Mouse (Mus musculus) MEL (cell line): ENCODE measurements around the gene Zfp775. TPM values are rescaled to one million over a fixed set of nuclear protein-coding genes. Genes with fewer than 3 reads are reported as not detected.

Source experiments
- DNase-seq: peaks from one replicate; pipeline ENCODE4 v3.0.0; 2011; ENCODE audit warnings: low read depth, low spot score
- H3K27ac ChIP-seq: 2 replicates; pipeline ENCODE4 v1.5.1; 2012; ENCODE audit warnings: low read depth, mild to moderate bottlenecking, control low read depth, low read length, moderate library complexity; ENCODE audit not compliant: control insufficient read depth
- H3K27me3 ChIP-seq, 2 experiments: fragments of 150-350 bp in 1 of 2; sonication (generic) in 1 of 2; 2 replicates each; pipeline ENCODE4 v1.6.1; 2012; ENCODE audit warnings: low read length in 2 of 2, mild to moderate bottlenecking in 2 of 2, improper control_type of control experiment in 1 of 2, moderate library complexity in 1 of 2; ENCODE audit not compliant: insufficient read depth in 2 of 2, control insufficient read depth in 1 of 2
- H3K36me3 ChIP-seq, 2 experiments: 2 replicates each; pipeline ENCODE4 v1.6.1; 2012 to 2014; ENCODE audit warnings: low read length in 2 of 2, improper control_type of control experiment in 1 of 2, inconsistent platforms in 1 of 2, mild to moderate bottlenecking in 1 of 2; ENCODE audit not compliant: insufficient read depth in 2 of 2, control insufficient read depth in 1 of 2
- H3K4me1 ChIP-seq, 2 experiments: fragments of 150-350 bp in 1 of 2; sonication (generic) in 1 of 2; 2 replicates each; pipeline ENCODE4 v1.6.1; 2012; ENCODE audit warnings: low read length in 2 of 2, improper control_type of control experiment in 1 of 2, mild to moderate bottlenecking in 1 of 2; ENCODE audit not compliant: insufficient read depth in 2 of 2, control insufficient read depth in 1 of 2
- H3K4me3 ChIP-seq, 2 experiments: fragments of 150-350 bp in 1 of 2; sonication (generic) in 1 of 2; 2 replicates each; pipeline ENCODE4 v1.5.1; 2012; ENCODE audit warnings: low read depth in 2 of 2, low read length in 2 of 2, mild to moderate bottlenecking in 2 of 2, moderate library complexity in 2 of 2, control low read depth in 1 of 2, improper control_type of control experiment in 1 of 2; ENCODE audit not compliant: control insufficient read depth in 1 of 2, insufficient read depth in 1 of 2
- H3K79me2 ChIP-seq: 2 replicates; pipeline ENCODE4 v1.6.1; 2012; ENCODE audit warnings: mild to moderate bottlenecking, low read length, moderate library complexity; ENCODE audit not compliant: control insufficient read depth, poor library complexity, insufficient read depth
- H3K9ac ChIP-seq: 2 replicates; pipeline ENCODE4 v1.6.1; 2012; ENCODE audit warnings: low read depth, mild to moderate bottlenecking, control low read depth, low read length, moderate library complexity; ENCODE audit not compliant: control insufficient read depth, poor library complexity, severe bottlenecking
- H3K9me3 ChIP-seq: fragments of 150-350 bp; sonication (generic); replicated peaks from 2 replicates; pipeline ENCODE4 v1.6.1; 2012; ENCODE audit warnings: mild to moderate bottlenecking, low read length, improper control_type of control experiment, moderate library complexity; ENCODE audit not compliant: insufficient read depth
- E2F4 ChIP-seq: IDR thresholded peaks from 2 replicates; pipeline ENCODE4 v1.6.1; 2011; ENCODE audit warnings: low read depth, low read length, improper control_type of control experiment, borderline replicate concordance
- ELF1 ChIP-seq: IDR thresholded peaks from 2 replicates; pipeline ENCODE4 v1.6.1; 2014; ENCODE audit warnings: low read depth, mild to moderate bottlenecking, inconsistent platforms, low read length, improper control_type of control experiment, moderate library complexity
- EP300 ChIP-seq, 2 experiments: IDR thresholded peaks; 2 replicates each; pipeline ENCODE4 v1.6.1; 2011; ENCODE audit warnings: improper control_type of control experiment in 2 of 2, low read length in 2 of 2, low read depth in 1 of 2, mild to moderate bottlenecking in 1 of 2
- GABPA ChIP-seq: IDR thresholded peaks from 2 replicates; pipeline ENCODE4 v1.6.1; 2012; ENCODE audit warnings: low read depth, mild to moderate bottlenecking, inconsistent platforms, low read length, improper control_type of control experiment, moderate library complexity
- JUND ChIP-seq: IDR thresholded peaks from 2 replicates; pipeline ENCODE4 v1.6.1; 2011; ENCODE audit warnings: low read depth, mild to moderate bottlenecking, improper control_type of control experiment, low read length
- KAT2A ChIP-seq: conservative IDR thresholded peaks from 2 replicates; pipeline ENCODE4 v1.6.1; 2012; ENCODE audit warnings: low read depth, low read length, improper control_type of control experiment, inconsistent platforms
- MAX ChIP-seq: IDR thresholded peaks from 2 replicates; pipeline ENCODE4 v1.6.1; 2011; ENCODE audit warnings: low read length, improper control_type of control experiment
- MEF2A ChIP-seq: IDR thresholded peaks from 2 replicates; pipeline ENCODE4 v1.6.1; 2014; ENCODE audit warnings: low read depth, mild to moderate bottlenecking, inconsistent platforms, low read length, improper control_type of control experiment; ENCODE audit not compliant: poor library complexity, insufficient replicate concordance, severe bottlenecking; ENCODE audit errors: extremely low read depth
- MXI1 ChIP-seq: IDR thresholded peaks from 2 replicates; pipeline ENCODE4 v1.6.1; 2011; ENCODE audit warnings: mild to moderate bottlenecking, low read depth, low read length, improper control_type of control experiment
- MYB ChIP-seq: IDR thresholded peaks from 2 replicates; pipeline ENCODE4 v1.6.1; 2011; ENCODE audit warnings: mild to moderate bottlenecking, low read depth, low read length, improper control_type of control experiment
- MYC ChIP-seq: IDR thresholded peaks from 2 replicates; pipeline ENCODE4 v1.6.1; 2011; ENCODE audit warnings: low read depth, mild to moderate bottlenecking, low read length, improper control_type of control experiment, moderate library complexity
- NELFE ChIP-seq: IDR thresholded peaks from 2 replicates; pipeline ENCODE4 v1.6.1; 2011; ENCODE audit warnings: low read depth, low read length, improper control_type of control experiment
- POLR2A ChIP-seq, 2 experiments: IDR thresholded peaks; 2 replicates each; pipeline ENCODE4 v1.6.1; 2011 to 2012; ENCODE audit warnings: low read length in 2 of 2, mild to moderate bottlenecking in 2 of 2, control low read depth in 1 of 2, improper control_type of control experiment in 1 of 2, low read depth in 1 of 2, moderate library complexity in 1 of 2; ENCODE audit not compliant: control insufficient read depth in 1 of 2, insufficient read depth in 1 of 2, poor library complexity in 1 of 2
- POLR2AphosphoS2 ChIP-seq: IDR thresholded peaks from 2 replicates; pipeline ENCODE4 v1.6.1; 2011; ENCODE audit warnings: low read length, improper control_type of control experiment
- SMC3 ChIP-seq: IDR thresholded peaks from 2 replicates; pipeline ENCODE4 v1.6.1; 2011; ENCODE audit warnings: low read depth, low read length, improper control_type of control experiment
- TAL1 ChIP-seq: IDR thresholded peaks from 2 replicates; pipeline ENCODE4 v1.6.1; 2012; ENCODE audit warnings: mild to moderate bottlenecking, inconsistent platforms, low read length, moderate library complexity, mixed read lengths
- TBP ChIP-seq: IDR thresholded peaks from 2 replicates; pipeline ENCODE4 v1.8.0; 2011; ENCODE audit warnings: low read depth, low read length, improper control_type of control experiment
- UBTF ChIP-seq: IDR thresholded peaks from 2 replicates; pipeline ENCODE4 v1.6.1; 2012; ENCODE audit warnings: low read depth, mild to moderate bottlenecking, inconsistent platforms, low read length, improper control_type of control experiment, moderate library complexity, borderline replicate concordance; ENCODE audit not compliant: insufficient read depth
- USF2 ChIP-seq, 2 experiments: IDR thresholded peaks; 2 replicates each; pipeline ENCODE4 v1.6.1; 2011 to 2012; ENCODE audit warnings: improper control_type of control experiment in 2 of 2, low read length in 2 of 2, borderline replicate concordance in 1 of 2, inconsistent platforms in 1 of 2, low read depth in 1 of 2, mild to moderate bottlenecking in 1 of 2; ENCODE audit not compliant: insufficient read depth in 1 of 2
- ZC3H11A ChIP-seq: IDR thresholded peaks from 2 replicates; pipeline ENCODE4 v1.6.1; 2012; ENCODE audit warnings: low read depth, mild to moderate bottlenecking, inconsistent platforms, low read length, improper control_type of control experiment
- ZKSCAN1 ChIP-seq: IDR thresholded peaks from 2 replicates; pipeline ENCODE4 v1.6.1; 2012; ENCODE audit warnings: low read depth, mild to moderate bottlenecking, inconsistent platforms, low read length, improper control_type of control experiment, moderate library complexity
- ZMIZ1 ChIP-seq: IDR thresholded peaks from 2 replicates; pipeline ENCODE4 v1.6.1; 2012; ENCODE audit warnings: low read depth, mild to moderate bottlenecking, inconsistent platforms, low read length, improper control_type of control experiment, moderate library complexity
- polyA plus RNA-seq, 2 experiments: library from polyadenylated mRNA; stranded (reverse) in 1 of 2; unstranded in 1 of 2; fragments of >175 nt in 1 of 2; fragments of >200 nt in 1 of 2; gene quantifications; 2 replicates each; pipeline versions ENCODE4 v1.2.1 to v1.2.4; 2012; ENCODE audit warnings: low replicate concordance in 2 of 2, low read depth in 1 of 2; ENCODE audit not compliant: insufficient read length in 2 of 2, insufficient read depth in 1 of 2, missing spikeins in 1 of 2
- total RNA-seq: library from RNA; depleted of rRNA; stranded (reverse); fragments of 300-350 nt; gene quantifications from 2 replicates; pipeline ENCODE4 v1.2.3, GENCODE M21; 2012

Gene Zfp775
- total and polyA plus RNA-seq, 3 experiments, result not detected

- Histone ChIP-seq H3K4me1 (no peaks in the 10 kb centered on the region), H3K27me3 (no peaks in the 10 kb centered on the region), H3K9ac (no peak overlapping the region), H3K36me3 (no peaks in the 10 kb centered on the region), H3K79me2 (no peaks in the 10 kb centered on the region), H3K4me3 (no peak overlapping the region), H3K9me3 (no peaks in the 10 kb centered on the region), H3K27ac (no peak overlapping the region)
- TF ChIP-seq UBTF, result no peak
- no peak for TF ChIP-seq ZMIZ1
- TF ChIP-seq MAX, result no peak
- TF ChIP-seq GABPA, result no peak
- no peak for TF ChIP-seq USF2 (IDR thresholded peaks at IDR 0.05; ENCODE audit: borderline replicate concordance in 1 of 2, insufficient read depth in 1 of 2, low read depth in 1 of 2, low read length in 2 of 2)
- TF ChIP-seq KAT2A, result no peak
- TF ChIP-seq ZC3H11A, result no peak
- TF ChIP-seq EP300 (IDR thresholded peaks at IDR 0.05; ENCODE audit: low read depth in 1 of 2, low read length in 2 of 2), result no peak
- TF ChIP-seq POLR2AphosphoS2, result no peak
- TF ChIP-seq TBP, result no peak
- no peak for TF ChIP-seq TAL1
- TF ChIP-seq POLR2A (IDR thresholded peaks at IDR 0.05; ENCODE audit: control insufficient read depth in 1 of 2, insufficient read depth in 1 of 2, low read depth in 1 of 2, low read length in 2 of 2, poor library complexity in 1 of 2), result no peak
- no peak for TF ChIP-seq MYC
- TF ChIP-seq E2F4, result no peak
- TF ChIP-seq SMC3, result no peak
- no peak for TF ChIP-seq MXI1
- no peak for DNase-seq
Observed at GRCm38 (mm10) chr6:48638553-48638952, 36.7 kb downstream of the Zfp775 start.

DNA sequence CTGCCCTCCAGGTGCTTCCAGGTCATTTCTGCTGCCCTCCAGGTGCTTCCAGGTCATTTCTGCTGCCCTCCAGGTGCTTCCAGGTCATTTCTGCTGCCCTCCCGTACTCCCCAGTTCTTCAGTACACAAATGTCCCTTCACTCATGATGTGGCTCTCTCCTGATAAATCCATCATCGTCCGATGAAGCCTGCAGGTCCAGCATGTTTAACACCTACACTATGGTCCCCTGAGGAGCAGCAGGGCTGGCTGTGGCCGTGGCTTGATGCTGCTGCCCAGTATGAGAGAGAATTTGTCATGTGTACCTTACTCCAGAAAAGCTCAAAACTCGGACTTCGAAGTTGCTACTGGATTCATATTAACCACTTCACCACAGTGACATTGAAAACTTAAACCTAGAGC lies 39.5 kb downstream of the Zfp775 start:
- Histone ChIP-seq H3K79me2 (no peaks in the 10 kb centered on the region), H3K36me3 (no peaks in the 10 kb centered on the region), H3K27me3 (no peaks in the 10 kb centered on the region), H3K4me3 (no peak overlapping the region), H3K4me1 (no peaks in the 10 kb centered on the region), H3K9me3 (no peaks in the 10 kb centered on the region), H3K9ac (no peak overlapping the region), H3K27ac (no peak overlapping the region)
- TF ChIP-seq MXI1, result no peak
- TF ChIP-seq TBP, result no peak
- TF ChIP-seq KAT2A, result no peak
- TF ChIP-seq ZKSCAN1, result no peak
- no peak for TF ChIP-seq MYB
- no peak for TF ChIP-seq NELFE
- no peak for TF ChIP-seq POLR2A (IDR thresholded peaks at IDR 0.05; ENCODE audit: control insufficient read depth in 1 of 2, insufficient read depth in 1 of 2, low read depth in 1 of 2, low read length in 2 of 2, poor library complexity in 1 of 2)
- TF ChIP-seq ZC3H11A, result no peak
- no peak for TF ChIP-seq SMC3
- no peak for TF ChIP-seq TAL1
- no peak for TF ChIP-seq MEF2A
- no peak for TF ChIP-seq ELF1
- TF ChIP-seq MYC, result no peak
- TF ChIP-seq JUND, result no peak
- no peak for DNase-seq
